Mouse (Mus musculus): ENCODE results near the gene Mymk. TPM values are rescaled to one million over a fixed set of nuclear protein-coding genes. Genes with fewer than 3 reads are reported as not detected.

The Mymk gene
- not detected for total RNA-seq (2023)

DNA sequence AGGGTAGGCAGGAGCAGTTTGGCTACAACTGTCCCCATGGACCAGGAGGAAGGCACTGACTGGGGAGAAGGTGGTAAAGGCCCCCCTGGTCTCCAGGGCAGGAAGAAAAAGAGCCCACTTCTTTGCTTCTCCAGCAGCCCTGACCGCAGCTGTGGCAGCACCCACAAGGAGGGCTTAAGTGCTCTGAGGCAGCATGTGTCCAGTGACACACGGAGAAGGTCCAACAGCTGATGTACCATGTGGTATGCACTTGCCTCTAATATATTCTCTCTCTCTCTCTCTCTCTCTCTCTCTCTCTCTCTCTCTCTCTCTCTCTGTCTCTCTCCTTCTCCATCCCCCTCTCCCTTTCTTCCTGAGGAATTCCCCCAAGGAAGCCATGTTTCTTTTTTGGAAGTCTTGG lies at the start of gene Mymk:
Mymk (minus strand) TSS at position 202 of the 400 bp plus-strand sequence.

GRCm38 (mm10) chr2:27079152-27079584 lies 7.2 kb upstream of the Mymk start, which contains the start of gene Adamtsl2:
TSS of gene Adamtsl2 (plus strand) at chr2:27079379.

GRCm38 (mm10) chr2:27027618-27028436 lies 44.2 kb downstream of the Mymk start, which contains the start of gene Slc2a6:
TSS of gene Slc2a6 (minus strand) at chr2:27027998.

Other genes with a start within 250 kb of the Mymk start
- not detected for gene Abo, start 207.2 kb downstream of the Mymk start, total RNA-seq (2023)
- 10 to 100 TPM; 21.6 to 25.0 TPM for gene Surf6, start 169.3 kb downstream of the Mymk start, total RNA-seq (2023)
- gene Med22, start 161.5 kb downstream of the Mymk start, total RNA-seq (2023) = 10 to 100 TPM; 17.8 to 19.7 TPM
- 100 to 1,000 TPM; 653 to 734 TPM for gene Rpl7a, start 161.4 kb downstream of the Mymk start, total RNA-seq (2023)
- gene Surf2, start 155.8 kb downstream of the Mymk start, total RNA-seq (2023) = 10 to 100 TPM; 26.4 to 27.1 TPM
- gene Surf1, start 155.6 kb downstream of the Mymk start, total RNA-seq (2023) = 10 to 100 TPM; 65.0 to 66.3 TPM
- 100 to 1,000 TPM; 120 to 132 TPM for gene Surf4, start 138.3 kb downstream of the Mymk start, total RNA-seq (2023)
- under 1 TPM in 1 of 2 experiments, not detected in 1; 0.49 TPM for gene Stkld1, start 138.1 kb downstream of the Mymk start, total RNA-seq (2023)
- 10 to 100 TPM; 36.9 to 41.3 TPM for gene Rexo4, start 107.8 kb downstream of the Mymk start, total RNA-seq (2023)
- under 1 TPM in 1 of 2 experiments, not detected in 1; 0.15 TPM for gene Adamts13, start 98.8 kb downstream of the Mymk start, total RNA-seq (2023)
- 10 to 100 TPM; 21.0 to 22.0 TPM for gene Cacfd1, start 62.3 kb downstream of the Mymk start, total RNA-seq (2023)
- gene Slc2a6, start 44.2 kb downstream of the Mymk start, total RNA-seq (2023) = 100 to 1,000 TPM; 128 to 134 TPM
- gene Adamtsl2, start 7.2 kb upstream of the Mymk start, total RNA-seq (2023) = under 1 TPM in 1 of 2 experiments, not detected in 1; 0.13 TPM
- not detected for gene Fam163b, start 70.3 kb upstream of the Mymk start, total RNA-seq (2023)
- not detected for gene Dbh, start 93.1 kb upstream of the Mymk start, total RNA-seq (2023)
- gene Sardh, start 176.2 kb upstream of the Mymk start, total RNA-seq (2023) = under 1 TPM; 0.36 to 0.42 TPM

Data from monocyte, adult 59 days (primary cell).